Mouse (Mus musculus): ENCODE measurements around the gene Pafah2. TPM values are rescaled to one million over a fixed set of nuclear protein-coding genes. Genes with fewer than 3 reads are reported as not detected.
A peak's percentile ranks its signal among the peaks of the same experiment; 100 is the strongest.

The Pafah2 gene
- polyA plus RNA-seq, 1 experiment: not detected

GRCm38 (mm10) chr4:134443589-134443988 is 47.5 kb downstream of the Pafah2 start:
- Histone ChIP-seq H3K4me1 (ENCODE audit: control insufficient read depth, insufficient read depth, low read length) (peaks cover 33% of the 10 kb centered on the region), H3K27ac (ENCODE audit: insufficient read depth, low read depth, low read length) (no peak overlapping the region), H3K4me3 (ENCODE audit: insufficient read depth, low read depth, low read length) (no peak overlapping the region)
- TF ChIP-seq POLR2A (IDR thresholded peaks at IDR 0.05; ENCODE audit: insufficient read depth, low read depth, low read length) (no peak), CTCF (IDR thresholded peaks at IDR 0.05; ENCODE audit: insufficient read depth, low read depth, low read length) (no peak)
- WGBS: 56% methylated on average over 7 of the region's 7 CpGs

- TF ChIP-seq POLR2A (IDR thresholded peaks at IDR 0.05; ENCODE audit: insufficient read depth, low read depth, low read length) (no peak), CTCF (IDR thresholded peaks at IDR 0.05; ENCODE audit: insufficient read depth, low read depth, low read length) (no peak)
- Histone ChIP-seq H3K4me3 (ENCODE audit: insufficient read depth, low read depth, low read length) (no peak overlapping the region), H3K27ac (ENCODE audit: insufficient read depth, low read depth, low read length) (no peak overlapping the region), H3K4me1 (ENCODE audit: control insufficient read depth, insufficient read depth, low read length) (peaks cover 35% of the 10 kb centered on the region)
- WGBS: 23% methylated on average over 7 of the region's 7 CpGs
These were observed 48.8 kb downstream of the Pafah2 start for GRCm38 (mm10) chr4:134444949-134445348.

- Histone ChIP-seq H3K27ac (ENCODE audit: insufficient read depth, low read depth, low read length) (peak overlapping the region; percentile 58), H3K4me1 (ENCODE audit: control insufficient read depth, insufficient read depth, low read length) (peaks cover 40% of the 10 kb centered on the region), H3K4me3 (ENCODE audit: insufficient read depth, low read depth, low read length) (no peak overlapping the region)
- WGBS: 65% methylated on average over 1 of the region's 1 CpGs
- no peak for TF ChIP-seq POLR2A (IDR thresholded peaks at IDR 0.05; ENCODE audit: insufficient read depth, low read depth, low read length)
- no peak for TF ChIP-seq CTCF (IDR thresholded peaks at IDR 0.05; ENCODE audit: insufficient read depth, low read depth, low read length)
These were observed 49.4 kb downstream of the Pafah2 start for GRCm38 (mm10) chr4:134445489-134445888.

GRCm38 (mm10) chr4:134447966-134448365 is 51.8 kb downstream of the Pafah2 start:
- TF ChIP-seq CTCF (IDR thresholded peaks at IDR 0.05; ENCODE audit: insufficient read depth, low read depth, low read length): no peak
- no peak for TF ChIP-seq POLR2A (IDR thresholded peaks at IDR 0.05; ENCODE audit: insufficient read depth, low read depth, low read length)
- H3K27ac ChIP-seq (ENCODE audit: insufficient read depth, low read depth, low read length): no peak overlapping the region
- WGBS: 44% methylated on average over 23 of the region's 23 CpGs

GRCm38 (mm10) chr4:134449595-134450391 is 53.7 kb downstream of the Pafah2 start:
- TF ChIP-seq CTCF (IDR thresholded peaks at IDR 0.05; ENCODE audit: insufficient read depth, low read depth, low read length): no peak
- TF ChIP-seq POLR2A (IDR thresholded peaks at IDR 0.05; ENCODE audit: insufficient read depth, low read depth, low read length): no peak
- 34% methylated on average over 13 of the region's 13 CpGs for WGBS
- Histone ChIP-seq H3K4me1 (ENCODE audit: control insufficient read depth, insufficient read depth, low read length) (peaks cover 50% of the 10 kb centered on the region), H3K27ac (ENCODE audit: insufficient read depth, low read depth, low read length) (peak overlapping the region; percentile 86), H3K4me3 (ENCODE audit: insufficient read depth, low read depth, low read length) (no peak overlapping the region)

More at GRCm38 (mm10) chr4:134447966-134448365, 51.8 kb downstream of the Pafah2 start:
- Histone ChIP-seq H3K4me1 (ENCODE audit: control insufficient read depth, insufficient read depth, low read length) (peaks cover 52% of the 10 kb centered on the region), H3K4me3 (ENCODE audit: insufficient read depth, low read depth, low read length) (no peak overlapping the region)

- WGBS: 28% methylated on average over 20 of the region's 20 CpGs
- H3K27ac ChIP-seq (ENCODE audit: insufficient read depth, low read depth, low read length): peak overlapping the region; percentile 86
- H3K4me3 ChIP-seq (ENCODE audit: insufficient read depth, low read depth, low read length): no peak overlapping the region
- TF ChIP-seq POLR2A (IDR thresholded peaks at IDR 0.05; ENCODE audit: insufficient read depth, low read depth, low read length) (no peak), CTCF (IDR thresholded peaks at IDR 0.05; ENCODE audit: insufficient read depth, low read depth, low read length) (no peak)
- peaks cover 46% of the 10 kb centered on the region for H3K4me1 ChIP-seq (ENCODE audit: control insufficient read depth, insufficient read depth, low read length)
These were observed 54.5 kb downstream of the Pafah2 start for GRCm38 (mm10) chr4:134450392-134451195.

- peaks cover 37% of the 10 kb centered on the region for H3K4me1 ChIP-seq (ENCODE audit: control insufficient read depth, insufficient read depth, low read length)
- H3K4me3 ChIP-seq (ENCODE audit: insufficient read depth, low read depth, low read length): no peak overlapping the region
- 23% methylated on average over 9 of the region's 9 CpGs for WGBS
- peak overlapping the region; percentile 86 for H3K27ac ChIP-seq (ENCODE audit: insufficient read depth, low read depth, low read length)
- no peak for TF ChIP-seq POLR2A (IDR thresholded peaks at IDR 0.05; ENCODE audit: insufficient read depth, low read depth, low read length)
- no peak for TF ChIP-seq CTCF (IDR thresholded peaks at IDR 0.05; ENCODE audit: insufficient read depth, low read depth, low read length)
These were observed 55.4 kb downstream of the Pafah2 start for GRCm38 (mm10) chr4:134451484-134451883.

- Histone ChIP-seq H3K4me1 (ENCODE audit: control insufficient read depth, insufficient read depth, low read length) (peaks cover 23% of the 10 kb centered on the region), H3K4me3 (ENCODE audit: insufficient read depth, low read depth, low read length) (no peak overlapping the region), H3K27ac (ENCODE audit: insufficient read depth, low read depth, low read length) (no peak overlapping the region)
- 49% methylated on average over 34 of the region's 34 CpGs for WGBS
- TF ChIP-seq CTCF (IDR thresholded peaks at IDR 0.05; ENCODE audit: insufficient read depth, low read depth, low read length): no peak
- no peak for TF ChIP-seq POLR2A (IDR thresholded peaks at IDR 0.05; ENCODE audit: insufficient read depth, low read depth, low read length)
These were observed 57.7 kb downstream of the Pafah2 start for GRCm38 (mm10) chr4:134453619-134454400.

Measured in olfactory bulb, adult 2 months (tissue).